Comparison of ENCODE assay signal across 8 mouse cellular contexts in the genomic region with DNA sequence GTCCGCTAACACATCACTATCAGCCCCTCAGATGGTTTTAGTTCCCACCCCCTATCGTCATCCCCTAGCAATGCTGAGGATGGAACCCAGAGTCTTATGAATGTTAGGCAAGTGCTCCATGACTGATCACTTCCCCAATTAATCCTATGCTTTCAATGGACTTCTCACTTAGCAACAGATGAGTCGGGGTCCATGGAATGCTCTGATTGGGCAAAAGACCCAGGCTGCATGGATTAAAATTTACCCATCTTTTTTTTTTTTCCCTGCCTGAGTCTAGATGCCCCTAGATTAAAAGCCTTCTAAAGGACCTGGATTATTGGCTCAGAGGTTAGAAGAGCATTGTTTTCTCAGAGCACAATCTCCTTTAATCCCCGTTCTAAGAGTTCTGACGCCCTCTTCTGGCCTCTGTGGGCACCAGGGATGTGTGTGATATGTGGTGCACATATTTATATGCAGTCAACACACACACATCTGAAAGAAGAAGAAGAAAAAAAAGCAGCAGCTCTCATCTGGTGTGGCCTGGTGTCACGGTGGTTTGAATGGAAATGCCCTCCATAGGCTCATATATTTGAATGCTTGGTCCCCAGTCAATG. TPM values are rescaled to one million over a fixed set of nuclear protein-coding genes. Genes with fewer than 3 reads are reported as not detected.
DNase-seq lines count a peak whose midpoint lies in the region; ATAC-seq and TF ChIP-seq lines count a peak whose summit lies in the region.

No protein-coding gene starts in this region.

- no peaks in the 10 kb centered on the region for H3K9me3 ChIP-seq in embryonic facial prominence, embryonic 11.5 days (replicated peaks; ENCODE audit: control insufficient read depth, low read length)
- H3K9me3 ChIP-seq in embryonic facial prominence, embryonic 10.5 days: no peaks in the 10 kb centered on the region
- H3K9me3 ChIP-seq in midbrain, embryonic 15.5 days: no peaks in the 10 kb centered on the region

- no peak for TF ChIP-seq CTCF in lung, adult 2 months (IDR thresholded peaks at IDR 0.05; ENCODE audit: insufficient read depth, low read length)

- H3K4me2 ChIP-seq in embryonic facial prominence, embryonic 11.5 days (ENCODE audit: low read depth, low read length): no peak overlapping the region
- H3K4me2 ChIP-seq in midbrain, embryonic 15.5 days: no peak overlapping the region

- no peaks in the 10 kb centered on the region; the same call in 1 of the 2 replicates for H3K4me1 ChIP-seq in embryonic facial prominence, embryonic 11.5 days (ENCODE audit: control insufficient read depth, insufficient read depth, low read length)
- H3K4me1 ChIP-seq in embryonic facial prominence, embryonic 10.5 days: peaks cover 22% of the 10 kb centered on the region
- H3K4me1 ChIP-seq in lung, adult 2 months (ENCODE audit: control insufficient read depth, insufficient read depth, low read length): no peaks in the 10 kb centered on the region
- peaks cover 5% of the 10 kb centered on the region; the same call in 1 of the 2 replicates for H3K4me1 ChIP-seq in midbrain, embryonic 15.5 days

- no peak overlapping the region for H3K9ac ChIP-seq in embryonic facial prominence, embryonic 11.5 days (replicated peaks; ENCODE audit: low read length)
- H3K9ac ChIP-seq in midbrain, embryonic 15.5 days: no peak overlapping the region

- TF ChIP-seq POLR2A in lung, adult 2 months (IDR thresholded peaks at IDR 0.05; ENCODE audit: borderline replicate concordance, extremely low read depth, low read depth, low read length): no peak

- no peaks in the 10 kb centered on the region for H3K27me3 ChIP-seq in embryonic facial prominence, embryonic 11.5 days (ENCODE audit: control insufficient read depth, insufficient read depth, low read length)
- no peaks in the 10 kb centered on the region for H3K27me3 ChIP-seq in embryonic facial prominence, embryonic 10.5 days (replicated peaks; ENCODE audit: low read depth, poor library complexity, severe bottlenecking)
- no peaks in the 10 kb centered on the region for H3K27me3 ChIP-seq in midbrain, embryonic 15.5 days (replicated peaks)

- no peak for ATAC-seq in embryonic facial prominence, embryonic 11.5 days (replicated peaks; ENCODE audit: insufficient number of reproducible peaks, low FRiP score, low TSS enrichment, low read depth)
- peak; percentile 89 for ATAC-seq in common myeloid progenitor, adult 5-6 weeks (replicated peaks; ENCODE audit: low read depth, poor library complexity, severe bottlenecking)
- ATAC-seq in megakaryocyte-erythroid progenitor cell, adult 5-6 weeks (replicated peaks; ENCODE audit: low FRiP score, low TSS enrichment, poor library complexity, severe bottlenecking): 0 out of 2 replicates have a peak, but pooled peaks have one; percentile 39
- no peak for ATAC-seq in midbrain, embryonic 15.5 days (replicated peaks)

- no peak overlapping the region for H3K4me3 ChIP-seq in embryonic facial prominence, embryonic 11.5 days (ENCODE audit: low read depth, low read length)
- H3K4me3 ChIP-seq in embryonic facial prominence, embryonic 10.5 days: no peak overlapping the region
- no peak overlapping the region for H3K4me3 ChIP-seq in lung, adult 2 months (replicated peaks; ENCODE audit: extremely low read depth, low read depth, low read length)
- H3K4me3 ChIP-seq in midbrain, embryonic 15.5 days: no peak overlapping the region

- peak; percentile 43 for DNase-seq in embryonic facial prominence, embryonic 11.5 days (ENCODE audit: low spot score)
- no peak for DNase-seq in embryonic facial prominence, embryonic 10.5 days (ENCODE audit: low spot score)
- peak; percentile 39 to 44 for DNase-seq in lung, adult 18-20 months
- DNase-seq in lung, adult 2 months: no peak
- DNase-seq in adrenal gland, postnatal 4 days (ENCODE audit: low spot score in 2 of 2): no peak

- WGBS in embryonic facial prominence, embryonic 11.5 days: 61% methylated on average over 6 of the region's 6 CpGs
- 64% methylated on average over 6 of the region's 6 CpGs for WGBS in embryonic facial prominence, embryonic 10.5 days
- WGBS in lung, adult 2 months: 59% methylated on average over 6 of the region's 6 CpGs
- WGBS in midbrain, embryonic 15.5 days: 65% methylated on average over 6 of the region's 6 CpGs

- H3K36me3 ChIP-seq in embryonic facial prominence, embryonic 11.5 days (replicated peaks; ENCODE audit: control insufficient read depth, insufficient read depth, low read depth, low read length): no peaks in the 10 kb centered on the region
- H3K36me3 ChIP-seq in embryonic facial prominence, embryonic 10.5 days (replicated peaks): no peaks in the 10 kb centered on the region
- no peaks in the 10 kb centered on the region for H3K36me3 ChIP-seq in midbrain, embryonic 15.5 days (replicated peaks)

- H3K27ac ChIP-seq in embryonic facial prominence, embryonic 11.5 days (replicated peaks; ENCODE audit: low read depth, low read length): no peak overlapping the region
- no peak overlapping the region for H3K27ac ChIP-seq in embryonic facial prominence, embryonic 10.5 days (replicated peaks)
- H3K27ac ChIP-seq in midbrain, embryonic 15.5 days: no peak overlapping the region

RNA-seq across cellular contexts. Expression of a gene that starts 46.2 kb away (rescaled TPM):
- 104 and 108 TPM in 2 replicates for polyA plus RNA-seq in embryonic facial prominence, embryonic 11.5 days (2014; fragmentation: Nextera tagmentation; extraction: Ambion mirVana)
- 94.9 and 105 TPM in 2 replicates for polyA plus RNA-seq in embryonic facial prominence, embryonic 10.5 days (2016; fragmentation: Nextera tagmentation; extraction: Ambion mirVana)
- 13.1 and 24.9 TPM in 2 replicates for polyA plus RNA-seq in lung, adult 2 months (2012; rRNA removed)
- total RNA-seq in common myeloid progenitor, adult 5-6 weeks (2017): 48.7 and 61.4 TPM in 2 replicates
- total RNA-seq in megakaryocyte-erythroid progenitor cell, adult 5-6 weeks (2014; fragmentation: Nextera tagmentation): 63.9 and 74.0 TPM in 2 replicates
- total RNA-seq in megakaryocyte-erythroid progenitor cell, adult 5-6 weeks (2017): 62.2 and 85.3 TPM in 2 replicates
- 172 and 174 TPM in 2 replicates for polyA plus RNA-seq in midbrain, embryonic 15.5 days (2015; fragmentation: Nextera tagmentation; extraction: Ambion mirVana)
- total RNA-seq in adrenal gland, postnatal 4 days (2021): 10 to 100 TPM; 68.7 to 79.2 TPM

RNA-seq across cellular contexts. Expression of a gene that starts 46.3 kb away (rescaled TPM):
- 10.5 and 11.5 TPM in 2 replicates for polyA plus RNA-seq in embryonic facial prominence, embryonic 11.5 days (2014; fragmentation: Nextera tagmentation; extraction: Ambion mirVana)
- polyA plus RNA-seq in embryonic facial prominence, embryonic 10.5 days (2016; fragmentation: Nextera tagmentation; extraction: Ambion mirVana): 13.5 and 14.3 TPM in 2 replicates
- polyA plus RNA-seq in lung, adult 2 months (2012; rRNA removed): 11.9 and 12.9 TPM in 2 replicates
- total RNA-seq in common myeloid progenitor, adult 5-6 weeks (2017): 10.4 and 11.0 TPM in 2 replicates
- 23.5 and 30.5 TPM in 2 replicates for total RNA-seq in megakaryocyte-erythroid progenitor cell, adult 5-6 weeks (2014; fragmentation: Nextera tagmentation)
- total RNA-seq in megakaryocyte-erythroid progenitor cell, adult 5-6 weeks (2017): 6.2 and 6.5 TPM in 2 replicates
- 14.2 and 15.8 TPM in 2 replicates for polyA plus RNA-seq in midbrain, embryonic 15.5 days (2015; fragmentation: Nextera tagmentation; extraction: Ambion mirVana)
- 10 to 100 TPM; 31.8 to 33.1 TPM for total RNA-seq in adrenal gland, postnatal 4 days (2021)

RNA-seq across cellular contexts. Expression of a gene that starts 47.7 kb away (rescaled TPM):
- 0.26 and 0.52 TPM in 2 replicates for polyA plus RNA-seq in embryonic facial prominence, embryonic 11.5 days (2014; fragmentation: Nextera tagmentation; extraction: Ambion mirVana)
- 0.65 and 0.80 TPM in 2 replicates for polyA plus RNA-seq in embryonic facial prominence, embryonic 10.5 days (2016; fragmentation: Nextera tagmentation; extraction: Ambion mirVana)
- polyA plus RNA-seq in lung, adult 2 months (2012; rRNA removed): 23.6 and 33.3 TPM in 2 replicates
- total RNA-seq in common myeloid progenitor, adult 5-6 weeks (2017): 8.1 and 12.7 TPM in 2 replicates
- total RNA-seq in megakaryocyte-erythroid progenitor cell, adult 5-6 weeks (2014; fragmentation: Nextera tagmentation): 11.1 and 12.1 TPM in 2 replicates
- total RNA-seq in megakaryocyte-erythroid progenitor cell, adult 5-6 weeks (2017): 7.1 and 8.9 TPM in 2 replicates
- polyA plus RNA-seq in midbrain, embryonic 15.5 days (2015; fragmentation: Nextera tagmentation; extraction: Ambion mirVana): 0.56 and 0.68 TPM in 2 replicates
- 10 to 100 TPM; 16.0 to 16.2 TPM for total RNA-seq in adrenal gland, postnatal 4 days (2021)

Comparison
In these comparisons a context has a peak if more than half of its experiments do, and no peak if none do; other contexts are left out.
1. DNase-seq: peak in embryonic facial prominence, embryonic 11.5 days (single experiment) and lung, adult 18-20 months (2 of 2); none in embryonic facial prominence, embryonic 10.5 days (single experiment), lung, adult 2 months (single experiment) and adrenal gland, postnatal 4 days (0 of 2).
2. ATAC-seq: peak in common myeloid progenitor, adult 5-6 weeks (single experiment) and megakaryocyte-erythroid progenitor cell, adult 5-6 weeks (single experiment); none in embryonic facial prominence, embryonic 11.5 days (single experiment) and midbrain, embryonic 15.5 days (single experiment).
3. RNA of a gene that starts 47.7 kb away (polyA plus RNA-seq): 23.6 to 33.3 TPM in lung, adult 2 months; 0.65 to 0.80 TPM in embryonic facial prominence, embryonic 10.5 days, 0.56 to 0.68 TPM in midbrain, embryonic 15.5 days and 0.26 to 0.52 TPM in embryonic facial prominence, embryonic 11.5 days; every median in the first group is over 10 times any median in the second.